Mouse (Mus musculus): Measurements from ENCODE around the gene Rasal2. TPM values are rescaled to one million over a fixed set of nuclear protein-coding genes. Genes with fewer than 3 reads are reported as not detected.

Rasal2 gene
- polyA plus RNA-seq, 1 experiment, result not detected

DNA sequence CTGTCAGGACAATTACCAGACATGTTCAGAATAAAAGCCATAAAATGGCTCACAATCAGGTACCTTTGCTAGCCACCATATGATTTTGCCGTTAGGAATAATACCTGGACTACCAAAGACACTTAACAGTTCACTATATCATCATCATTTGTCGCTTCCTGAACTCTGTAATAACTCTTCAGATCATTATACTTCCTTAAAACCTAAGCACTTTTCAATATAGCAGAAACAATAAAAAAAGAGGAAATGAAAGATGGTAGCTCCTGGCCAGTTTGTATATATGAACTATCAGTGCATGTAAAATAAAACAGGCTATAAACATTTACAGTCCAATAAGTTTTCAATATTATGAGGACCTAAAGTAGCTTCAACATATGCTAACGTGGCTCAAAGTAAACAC, 127.0 kb downstream of the Rasal2 start:
- H3K4me1 ChIP-seq (ENCODE audit: control insufficient read depth), result no peaks in the 10 kb centered on the region
- H3K4me3 ChIP-seq (replicated peaks), result no peak overlapping the region
- TF ChIP-seq TAL1 (IDR thresholded peaks at IDR 0.05; ENCODE audit: low read length), result no peak
- no peak for TF ChIP-seq GATA1 (IDR thresholded peaks at IDR 0.05; ENCODE audit: low read length)
- no peaks in the 10 kb centered on the region for H3K9me3 ChIP-seq (ENCODE audit: control insufficient read depth, low read length)
- H3K27me3 ChIP-seq (ENCODE audit: control insufficient read depth), result no peaks in the 10 kb centered on the region
- H3K36me3 ChIP-seq (ENCODE audit: control insufficient read depth), result no peaks in the 10 kb centered on the region

GRCm38 (mm10) chr1:157280781-157281180, 131.6 kb downstream of the Rasal2 start:
- Histone ChIP-seq H3K36me3 (ENCODE audit: control insufficient read depth) (no peaks in the 10 kb centered on the region), H3K9me3 (ENCODE audit: control insufficient read depth, low read length) (no peaks in the 10 kb centered on the region), H3K4me3 (replicated peaks) (no peak overlapping the region), H3K27me3 (ENCODE audit: control insufficient read depth) (no peaks in the 10 kb centered on the region), H3K4me1 (ENCODE audit: control insufficient read depth) (no peaks in the 10 kb centered on the region)
- TF ChIP-seq TAL1 (IDR thresholded peaks at IDR 0.05; ENCODE audit: low read length) (no peak), GATA1 (IDR thresholded peaks at IDR 0.05; ENCODE audit: low read length) (no peak)

GRCm38 (mm10) chr1:157275672-157276307, 136.6 kb downstream of the Rasal2 start:
- no peak overlapping the region for H3K4me3 ChIP-seq (replicated peaks)
- H3K4me1 ChIP-seq (ENCODE audit: control insufficient read depth), result no peaks in the 10 kb centered on the region
- no peaks in the 10 kb centered on the region for H3K27me3 ChIP-seq (ENCODE audit: control insufficient read depth)
- no peaks in the 10 kb centered on the region for H3K9me3 ChIP-seq (ENCODE audit: control insufficient read depth, low read length)
- TF ChIP-seq TAL1 (IDR thresholded peaks at IDR 0.05; ENCODE audit: low read length), result no peak
- TF ChIP-seq GATA1 (IDR thresholded peaks at IDR 0.05; ENCODE audit: low read length), result no peak
- no peaks in the 10 kb centered on the region for H3K36me3 ChIP-seq (ENCODE audit: control insufficient read depth)

GRCm38 (mm10) chr1:157267894-157268293, 144.5 kb downstream of the Rasal2 start:
- H3K4me1 ChIP-seq (ENCODE audit: control insufficient read depth), result no peaks in the 10 kb centered on the region
- no peaks in the 10 kb centered on the region for H3K27me3 ChIP-seq (ENCODE audit: control insufficient read depth)
- no peaks in the 10 kb centered on the region for H3K36me3 ChIP-seq (ENCODE audit: control insufficient read depth)
- no peak overlapping the region for H3K4me3 ChIP-seq (replicated peaks)
- no peak for TF ChIP-seq GATA1 (IDR thresholded peaks at IDR 0.05; ENCODE audit: low read length)
- no peak for TF ChIP-seq TAL1 (IDR thresholded peaks at IDR 0.05; ENCODE audit: low read length)
- H3K9me3 ChIP-seq (ENCODE audit: control insufficient read depth, low read length), result no peaks in the 10 kb centered on the region

- Histone ChIP-seq H3K27me3 (ENCODE audit: control insufficient read depth) (no peaks in the 10 kb centered on the region), H3K36me3 (ENCODE audit: control insufficient read depth) (no peaks in the 10 kb centered on the region), H3K4me1 (ENCODE audit: control insufficient read depth) (no peaks in the 10 kb centered on the region), H3K4me3 (replicated peaks) (no peak overlapping the region), H3K9me3 (ENCODE audit: control insufficient read depth, low read length) (no peaks in the 10 kb centered on the region)
- no peak for TF ChIP-seq TAL1 (IDR thresholded peaks at IDR 0.05; ENCODE audit: low read length)
- TF ChIP-seq GATA1 (IDR thresholded peaks at IDR 0.05; ENCODE audit: low read length), result no peak
Measured at GRCm38 (mm10) chr1:157256562-157256961, 155.8 kb downstream of the Rasal2 start.

DNA sequence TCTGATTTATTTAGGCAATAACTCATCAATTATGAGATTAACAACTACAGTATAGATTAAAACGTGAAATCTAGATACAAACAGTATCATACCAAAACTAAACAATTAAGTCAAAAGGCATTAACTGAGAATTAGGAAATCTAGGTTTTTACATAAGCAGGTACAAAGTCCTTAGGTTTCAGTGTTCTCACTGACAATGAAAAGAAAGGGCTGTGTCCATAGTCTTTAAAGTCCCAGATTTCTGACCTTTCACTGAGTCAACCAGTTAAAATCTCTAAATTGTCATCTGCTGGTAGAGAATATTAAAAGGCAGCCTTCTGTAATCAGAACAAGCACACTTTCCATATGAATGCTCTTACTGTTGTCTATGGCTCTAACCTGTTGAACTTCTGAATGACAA, 156.6 kb downstream of the Rasal2 start:
- no peak for TF ChIP-seq GATA1 (IDR thresholded peaks at IDR 0.05; ENCODE audit: low read length)
- TF ChIP-seq TAL1 (IDR thresholded peaks at IDR 0.05; ENCODE audit: low read length), result no peak
- H3K4me1 ChIP-seq (ENCODE audit: control insufficient read depth), result no peaks in the 10 kb centered on the region

GRCm38 (mm10) chr1:157253600-157254490, 158.6 kb downstream of the Rasal2 start:
- TF ChIP-seq TAL1 (IDR thresholded peaks at IDR 0.05; ENCODE audit: low read length), result no peak
- no peak for TF ChIP-seq GATA1 (IDR thresholded peaks at IDR 0.05; ENCODE audit: low read length)
- H3K4me1 ChIP-seq (ENCODE audit: control insufficient read depth), result no peaks in the 10 kb centered on the region
- no peak overlapping the region for H3K4me3 ChIP-seq (replicated peaks)
- no peaks in the 10 kb centered on the region for H3K9me3 ChIP-seq (ENCODE audit: control insufficient read depth, low read length)
- no peaks in the 10 kb centered on the region for H3K27me3 ChIP-seq (ENCODE audit: control insufficient read depth)
- H3K36me3 ChIP-seq (ENCODE audit: control insufficient read depth), result no peaks in the 10 kb centered on the region

More for the DNA sequence above, 156.6 kb downstream of the Rasal2 start:
- Histone ChIP-seq H3K9me3 (ENCODE audit: control insufficient read depth, low read length) (no peaks in the 10 kb centered on the region), H3K4me3 (replicated peaks) (no peak overlapping the region), H3K36me3 (ENCODE audit: control insufficient read depth) (no peaks in the 10 kb centered on the region), H3K27me3 (ENCODE audit: control insufficient read depth) (no peaks in the 10 kb centered on the region)

DNA sequence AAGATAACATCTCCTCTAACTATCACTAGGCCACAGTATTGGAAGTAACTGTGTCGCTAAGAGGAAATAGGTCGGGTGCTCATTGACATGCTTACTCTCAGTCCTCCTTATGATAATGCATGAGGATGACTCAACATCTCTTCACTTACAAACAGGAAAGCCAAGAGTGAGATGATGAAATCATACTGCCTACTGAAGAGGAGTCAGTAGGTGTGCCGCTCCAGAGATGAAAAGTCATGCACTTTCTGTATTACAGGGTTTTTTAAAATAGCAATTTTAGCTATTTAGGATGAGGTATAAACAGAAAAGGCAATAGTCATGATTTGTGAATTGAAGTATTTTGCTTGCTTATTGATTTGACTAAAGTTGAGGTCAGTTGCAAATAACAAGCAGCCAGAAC, 164.3 kb downstream of the Rasal2 start:
- H3K4me3 ChIP-seq (replicated peaks), result no peak overlapping the region
- TF ChIP-seq TAL1 (IDR thresholded peaks at IDR 0.05; ENCODE audit: low read length) (no peak), GATA1 (IDR thresholded peaks at IDR 0.05; ENCODE audit: low read length) (no peak)
- no peaks in the 10 kb centered on the region for H3K27me3 ChIP-seq (ENCODE audit: control insufficient read depth)
- no peaks in the 10 kb centered on the region for H3K4me1 ChIP-seq (ENCODE audit: control insufficient read depth)
- H3K9me3 ChIP-seq (ENCODE audit: control insufficient read depth, low read length), result no peaks in the 10 kb centered on the region
- no peaks in the 10 kb centered on the region for H3K36me3 ChIP-seq (ENCODE audit: control insufficient read depth)

GRCm38 (mm10) chr1:157247341-157247740, 165.1 kb downstream of the Rasal2 start:
- H3K27me3 ChIP-seq (ENCODE audit: control insufficient read depth), result no peaks in the 10 kb centered on the region
- H3K36me3 ChIP-seq (ENCODE audit: control insufficient read depth), result no peaks in the 10 kb centered on the region
- TF ChIP-seq GATA1 (IDR thresholded peaks at IDR 0.05; ENCODE audit: low read length), result no peak
- TF ChIP-seq TAL1 (IDR thresholded peaks at IDR 0.05; ENCODE audit: low read length), result no peak
- no peaks in the 10 kb centered on the region for H3K4me1 ChIP-seq (ENCODE audit: control insufficient read depth)
- no peak overlapping the region for H3K4me3 ChIP-seq (replicated peaks)
- H3K9me3 ChIP-seq (ENCODE audit: control insufficient read depth, low read length), result no peaks in the 10 kb centered on the region

Measured in erythroblast, embryonic 14.5 days (primary cell).